Mouse (Mus musculus) hindbrain, embryonic 12.5 days (tissue): ENCODE results near the gene Smyd3. TPM values are rescaled to one million over a fixed set of nuclear protein-coding genes. Genes with fewer than 3 reads are reported as not detected.

ENCODE experiments used
- ATAC-seq: fragments of 200-750 bp; cut with Nextera tagmentation; 2 replicates; pipeline ENCODE4 v1.8.0; 2017; ENCODE audit warnings: moderate TSS enrichment; ENCODE audit not compliant: low FRiP score
- H3K27ac ChIP-seq: fragments of 300-500 bp; sonication (generic); 2 replicates; pipeline ENCODE4 v1.5.1; 2016; ENCODE audit warnings: mild to moderate bottlenecking
- H3K27me3 ChIP-seq: fragments of 300-500 bp; sonication (generic); 2 replicates; pipeline ENCODE4 v1.6.1; 2016; ENCODE audit warnings: mild to moderate bottlenecking
- H3K36me3 ChIP-seq: fragments of 300-500 bp; sonication (generic); 2 replicates; pipeline ENCODE4 v1.6.1; 2016; ENCODE audit warnings: mild to moderate bottlenecking
- H3K4me1 ChIP-seq: fragments of 300-500 bp; sonication (generic); 2 replicates; pipeline ENCODE4 v1.6.1; 2016
- H3K4me2 ChIP-seq: fragments of 300-500 bp; sonication (generic); replicated peaks from 2 replicates; pipeline ENCODE4 v1.6.1; 2016; ENCODE audit warnings: mild to moderate bottlenecking
- H3K4me3 ChIP-seq: fragments of 300-500 bp; sonication (generic); 2 replicates; pipeline ENCODE4 v1.5.1; 2016; ENCODE audit warnings: mild to moderate bottlenecking
- H3K9ac ChIP-seq: fragments of 300-500 bp; sonication (generic); 2 replicates; pipeline ENCODE4 v1.6.1; 2016; ENCODE audit warnings: mild to moderate bottlenecking, moderate library complexity
- H3K9me3 ChIP-seq: fragments of 300-500 bp; sonication (generic); replicated peaks from 2 replicates; pipeline ENCODE4 v1.6.1; 2016; ENCODE audit warnings: mild to moderate bottlenecking
- WGBS: fragments of 180-500 bp; shearing (Covaris S2); methylation state at CpG from one replicate; pipeline ENCODE4 v1.1.7; 2016; 5-methylcytosine and 5-hydroxymethylcytosine counted together
- polyA plus RNA-seq: library from polyadenylated mRNA; unstranded; fragments of >200 nt; fragmentation: Nextera tagmentation; extraction: Ambion mirVana; gene quantifications from 2 replicates; pipeline ENCODE4 v1.2.1, GENCODE M21; 2016

The Smyd3 gene
- polyA plus RNA-seq, 1 experiment from 2014 or later = 19.4 TPM

DNA sequence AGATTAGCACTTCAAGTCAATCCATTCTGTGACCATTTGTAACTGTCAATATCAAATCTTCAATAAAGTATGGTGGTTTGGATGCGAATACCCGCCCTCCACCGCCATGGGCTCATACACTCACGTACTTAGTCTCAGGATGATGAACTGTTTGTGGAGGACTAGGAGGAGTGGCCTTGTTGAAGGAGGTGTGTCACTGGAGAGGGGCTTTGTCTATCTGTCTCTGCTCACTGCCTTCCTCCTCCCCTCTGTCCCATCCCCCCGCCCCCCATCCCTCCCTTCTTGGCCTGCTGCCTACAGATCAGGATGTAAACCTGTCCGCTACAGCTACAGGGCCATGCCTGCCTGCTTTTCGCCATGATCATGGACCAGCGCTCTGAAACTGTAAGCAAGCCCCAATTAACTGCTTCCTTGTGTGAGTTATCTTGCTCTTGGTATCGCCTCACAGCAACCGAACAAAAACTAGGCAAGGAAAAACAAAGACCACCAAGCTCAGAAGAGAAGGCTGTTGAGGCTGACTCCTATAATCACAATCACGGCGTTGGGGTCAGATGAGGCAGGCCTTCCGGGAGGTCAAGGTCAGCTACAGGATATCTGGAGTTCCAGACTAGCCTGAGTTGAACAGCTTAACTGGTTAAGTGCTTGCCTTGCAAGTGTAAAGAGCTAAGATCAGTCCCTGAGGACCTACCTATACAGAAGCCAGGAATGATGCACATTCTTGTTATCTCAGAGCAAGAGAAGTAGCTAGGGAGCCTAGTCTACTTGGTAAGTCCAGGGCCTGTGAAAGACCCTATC, 7.1 kb downstream of the Smyd3 start:
- 85% methylated on average over 13 of the region's 13 CpGs for WGBS
- Histone ChIP-seq H3K9ac (no peak overlapping the region), H3K4me2 (no peak overlapping the region), H3K4me1 (no peaks in the 10 kb centered on the region), H3K27me3 (no peaks in the 10 kb centered on the region), H3K9me3 (no peaks in the 10 kb centered on the region), H3K4me3 (no peak overlapping the region), H3K27ac (no peak overlapping the region), H3K36me3 (no peaks in the 10 kb centered on the region)
- no peak for ATAC-seq

- H3K4me1 ChIP-seq = no peaks in the 10 kb centered on the region
- H3K27ac ChIP-seq = no peak overlapping the region
- no peaks in the 10 kb centered on the region for H3K9me3 ChIP-seq
- no peak for ATAC-seq
- no peaks in the 10 kb centered on the region for H3K36me3 ChIP-seq
- H3K4me3 ChIP-seq = no peak overlapping the region
- no peak overlapping the region for H3K9ac ChIP-seq
- no peaks in the 10 kb centered on the region for H3K27me3 ChIP-seq
- H3K4me2 ChIP-seq = no peak overlapping the region
- 72% methylated on average over 9 of the region's 9 CpGs for WGBS
Observed at GRCm38 (mm10) chr1:179506530-179507315, 11.1 kb downstream of the Smyd3 start.

GRCm38 (mm10) chr1:179502565-179502964, 15.3 kb downstream of the Smyd3 start:
- WGBS = 22% methylated on average over 3 of the region's 3 CpGs

GRCm38 (mm10) chr1:179499257-179499656, 18.6 kb downstream of the Smyd3 start:
- H3K27me3 ChIP-seq = no peaks in the 10 kb centered on the region
- WGBS = 84% methylated on average over 3 of the region's 3 CpGs
- no peaks in the 10 kb centered on the region for H3K4me1 ChIP-seq
- no peak overlapping the region for H3K4me2 ChIP-seq
- H3K36me3 ChIP-seq = no peaks in the 10 kb centered on the region
- no peak for ATAC-seq
- no peaks in the 10 kb centered on the region for H3K9me3 ChIP-seq
- H3K9ac ChIP-seq = no peak overlapping the region
- H3K4me3 ChIP-seq = no peak overlapping the region
- H3K27ac ChIP-seq = no peak overlapping the region

More at GRCm38 (mm10) chr1:179502565-179502964, 15.3 kb downstream of the Smyd3 start:
- no peak for ATAC-seq
- no peak overlapping the region for H3K4me3 ChIP-seq
- H3K4me2 ChIP-seq = no peak overlapping the region
- no peak overlapping the region for H3K27ac ChIP-seq
- H3K4me1 ChIP-seq = no peaks in the 10 kb centered on the region
- no peaks in the 10 kb centered on the region for H3K27me3 ChIP-seq
- H3K9me3 ChIP-seq = no peaks in the 10 kb centered on the region
- no peaks in the 10 kb centered on the region for H3K36me3 ChIP-seq
- H3K9ac ChIP-seq = no peak overlapping the region

- 86% methylated on average over 5 of the region's 5 CpGs for WGBS
- H3K4me1 ChIP-seq = no peaks in the 10 kb centered on the region
- no peak overlapping the region for H3K9ac ChIP-seq
- no peak overlapping the region for H3K4me3 ChIP-seq
- H3K4me2 ChIP-seq = no peak overlapping the region
- no peaks in the 10 kb centered on the region for H3K27me3 ChIP-seq
- no peak for ATAC-seq
- no peaks in the 10 kb centered on the region for H3K9me3 ChIP-seq
- no peak overlapping the region for H3K27ac ChIP-seq
- H3K36me3 ChIP-seq = no peaks in the 10 kb centered on the region
Observed at GRCm38 (mm10) chr1:179492908-179493307, 24.9 kb downstream of the Smyd3 start.

- Histone ChIP-seq H3K36me3 (no peaks in the 10 kb centered on the region), H3K9me3 (no peaks in the 10 kb centered on the region), H3K4me1 (peaks cover 3% of the 10 kb centered on the region; the same call in 1 of the 2 replicates), H3K27me3 (no peaks in the 10 kb centered on the region), H3K27ac (no peak overlapping the region), H3K4me2 (no peak overlapping the region), H3K9ac (no peak overlapping the region), H3K4me3 (no peak overlapping the region)
- WGBS = 91% methylated on average over 5 of the region's 5 CpGs
- ATAC-seq = no peak
Observed at GRCm38 (mm10) chr1:179488520-179488919, 29.3 kb downstream of the Smyd3 start.

DNA sequence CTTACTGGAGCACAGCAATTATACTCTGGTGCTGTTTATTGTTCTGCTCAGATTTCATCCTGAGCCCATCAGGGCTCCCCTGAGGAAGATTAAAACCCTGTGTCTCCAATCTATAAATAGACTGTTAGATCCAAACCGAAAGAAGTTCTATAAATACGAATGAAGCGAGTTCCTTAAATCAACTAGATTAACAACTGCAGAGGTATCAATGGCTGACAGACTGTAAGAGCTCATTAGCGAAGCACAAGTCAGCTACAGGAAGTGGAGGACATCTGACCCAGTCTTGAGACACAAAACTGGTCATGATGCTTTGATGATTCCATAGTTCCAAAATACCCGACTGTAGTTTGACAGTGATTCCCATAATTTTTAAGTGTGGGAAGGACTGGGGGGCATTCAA, 29.9 kb downstream of the Smyd3 start:
- Histone ChIP-seq H3K9ac (no peak overlapping the region), H3K36me3 (no peaks in the 10 kb centered on the region), H3K4me2 (no peak overlapping the region), H3K27ac (no peak overlapping the region), H3K9me3 (no peaks in the 10 kb centered on the region), H3K4me1 (peaks cover 3% of the 10 kb centered on the region; the same call in 1 of the 2 replicates), H3K27me3 (no peaks in the 10 kb centered on the region), H3K4me3 (no peak overlapping the region)
- WGBS = 76% methylated on average over 5 of the region's 5 CpGs
- ATAC-seq = no peak

GRCm38 (mm10) chr1:179487238-179487637, 30.6 kb downstream of the Smyd3 start:
- Histone ChIP-seq H3K27me3 (no peaks in the 10 kb centered on the region), H3K9me3 (no peaks in the 10 kb centered on the region), H3K4me2 (no peak overlapping the region), H3K36me3 (no peaks in the 10 kb centered on the region), H3K27ac (no peak overlapping the region), H3K4me3 (no peak overlapping the region), H3K9ac (no peak overlapping the region), H3K4me1 (peaks cover 3% of the 10 kb centered on the region; the same call in 1 of the 2 replicates)
- 91% methylated on average over 2 of the region's 2 CpGs for WGBS
- ATAC-seq = no peak

GRCm38 (mm10) chr1:179485784-179486540, 31.9 kb downstream of the Smyd3 start:
- no peaks in the 10 kb centered on the region for H3K9me3 ChIP-seq
- no peak overlapping the region for H3K9ac ChIP-seq
- no peaks in the 10 kb centered on the region for H3K36me3 ChIP-seq
- 0 out of 2 replicates have a peak overlapping the region, but pooled peaks have one; percentile 52 for H3K27ac ChIP-seq
- H3K4me2 ChIP-seq = no peak overlapping the region
- ATAC-seq = no peak
- H3K4me1 ChIP-seq = peaks cover 8% of the 10 kb centered on the region; the same call in 1 of the 2 replicates
- WGBS = 29% methylated on average over 3 of the region's 3 CpGs
- no peaks in the 10 kb centered on the region for H3K27me3 ChIP-seq
- H3K4me3 ChIP-seq = no peak overlapping the region

- H3K4me3 ChIP-seq = no peak overlapping the region
- H3K4me2 ChIP-seq = no peak overlapping the region
- H3K27ac ChIP-seq = no peak overlapping the region
- H3K9ac ChIP-seq = no peak overlapping the region
- H3K4me1 ChIP-seq = peaks cover 9% of the 10 kb centered on the region; the same call in 1 of the 2 replicates
- H3K9me3 ChIP-seq = no peaks in the 10 kb centered on the region
- no peaks in the 10 kb centered on the region for H3K36me3 ChIP-seq
- 69% methylated on average over 4 of the region's 4 CpGs for WGBS
- no peaks in the 10 kb centered on the region for H3K27me3 ChIP-seq
- no peak for ATAC-seq
Observed at GRCm38 (mm10) chr1:179480862-179481261, 37.0 kb downstream of the Smyd3 start.

- Histone ChIP-seq H3K27ac (no peak overlapping the region), H3K4me3 (no peak overlapping the region), H3K4me2 (no peak overlapping the region), H3K9me3 (peaks cover 7% of the 10 kb centered on the region; the same call in 1 of the 2 replicates), H3K27me3 (no peaks in the 10 kb centered on the region), H3K4me1 (0 out of 2 replicates have a peak, but pooled peaks cover 9% of the 10 kb centered on the region), H3K36me3 (no peaks in the 10 kb centered on the region; the same call in 1 of the 2 replicates), H3K9ac (no peak overlapping the region)
- ATAC-seq = peak; percentile 59; the same call in 1 of the 2 replicates
- 76% methylated on average over 5 of the region's 5 CpGs for WGBS
Observed at GRCm38 (mm10) chr1:179477157-179477902, 40.5 kb downstream of the Smyd3 start.
